Mouse (Mus musculus): ENCODE data around the gene D5Ertd579e. TPM values are rescaled to one million over a fixed set of nuclear protein-coding genes. Genes with fewer than 3 reads are reported as not detected.
"Not testable (repeated sequence)": the region's sequence is repeated elsewhere in the genome, so short reads cannot be mapped to it uniquely, and the experiment has no call there.

Gene D5Ertd579e
- polyA plus RNA-seq, 1 experiment from 2014 or later, result 17.9 TPM

GRCm38 (mm10) chr5:36674658-36675433 is 21.0 kb downstream of the D5Ertd579e start:
- no peak overlapping the region for H3K4me2 ChIP-seq
- no peaks in the 10 kb centered on the region for H3K27me3 ChIP-seq
- 71% methylated on average over 4 of the region's 4 CpGs for WGBS
- no peaks in the 10 kb centered on the region for H3K9me3 ChIP-seq
- no peak overlapping the region for H3K27ac ChIP-seq
- ATAC-seq (ENCODE audit: insufficient number of reproducible peaks, low FRiP score, low TSS enrichment, low read depth), result no peak
- H3K4me1 ChIP-seq, result peaks cover 10% of the 10 kb centered on the region; the same call in 1 of the 2 replicates
- H3K4me3 ChIP-seq, result no peak overlapping the region
- no peak overlapping the region for H3K9ac ChIP-seq
- peaks cover 12% of the 10 kb centered on the region for H3K36me3 ChIP-seq

DNA sequence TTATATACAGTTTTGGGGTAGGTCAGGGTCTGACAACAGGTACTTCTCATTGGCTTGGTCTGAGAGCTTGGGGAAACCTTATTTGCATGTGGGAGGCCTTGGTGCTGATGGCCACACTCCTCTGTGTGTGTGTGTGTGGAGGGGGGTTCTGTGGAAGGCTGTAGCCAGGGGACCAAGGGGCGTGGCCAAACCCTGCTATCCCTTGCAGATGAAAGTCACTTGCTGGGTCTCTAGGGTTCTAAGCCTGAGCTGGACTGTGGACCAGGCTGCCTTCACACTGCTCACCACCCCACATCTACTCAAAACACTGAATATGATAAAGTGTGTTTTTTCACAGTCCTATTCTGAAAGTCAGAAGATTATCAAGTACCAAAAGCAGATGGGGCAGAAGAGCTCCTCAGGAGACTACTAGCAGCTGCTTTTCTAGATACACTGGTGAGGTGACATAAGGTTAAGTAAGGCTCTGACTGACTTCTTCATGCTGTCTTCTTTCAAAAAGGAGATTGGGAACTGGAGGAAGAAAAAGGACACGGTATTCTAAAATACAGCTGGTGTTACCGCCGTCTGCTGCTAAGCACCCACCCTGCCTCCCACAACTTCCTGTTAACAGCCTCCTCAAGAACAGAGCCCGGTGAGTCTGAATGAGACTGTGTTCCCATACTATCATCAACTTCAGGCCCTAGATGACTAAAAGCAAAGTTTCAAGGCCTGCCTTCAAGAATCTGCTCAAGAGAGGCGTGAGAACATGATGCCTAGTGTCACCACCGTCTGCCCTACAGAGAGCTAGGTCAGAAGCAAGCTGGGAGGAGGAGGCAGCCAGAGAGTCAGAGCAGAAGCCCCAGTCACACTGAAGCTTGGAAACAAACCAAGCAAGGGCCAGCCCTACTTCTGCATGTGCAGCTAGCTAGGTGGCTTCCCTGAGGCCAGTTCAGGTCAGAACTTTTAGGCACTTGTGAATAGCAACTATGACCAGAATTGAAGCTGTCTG is 26.5 kb downstream of the D5Ertd579e start:
- H3K27me3 ChIP-seq, result no peaks in the 10 kb centered on the region
- no peak for ATAC-seq (ENCODE audit: insufficient number of reproducible peaks, low FRiP score, low TSS enrichment, low read depth)
- no peak overlapping the region for H3K9ac ChIP-seq
- H3K4me1 ChIP-seq, result no peaks in the 10 kb centered on the region
- H3K9me3 ChIP-seq, result no peaks in the 10 kb centered on the region
- no peak overlapping the region for H3K4me3 ChIP-seq
- H3K4me2 ChIP-seq, result no peak overlapping the region
- peaks cover 36% of the 10 kb centered on the region for H3K36me3 ChIP-seq
- H3K27ac ChIP-seq, result no peak overlapping the region
- 80% methylated on average over 7 of the region's 7 CpGs for WGBS

DNA sequence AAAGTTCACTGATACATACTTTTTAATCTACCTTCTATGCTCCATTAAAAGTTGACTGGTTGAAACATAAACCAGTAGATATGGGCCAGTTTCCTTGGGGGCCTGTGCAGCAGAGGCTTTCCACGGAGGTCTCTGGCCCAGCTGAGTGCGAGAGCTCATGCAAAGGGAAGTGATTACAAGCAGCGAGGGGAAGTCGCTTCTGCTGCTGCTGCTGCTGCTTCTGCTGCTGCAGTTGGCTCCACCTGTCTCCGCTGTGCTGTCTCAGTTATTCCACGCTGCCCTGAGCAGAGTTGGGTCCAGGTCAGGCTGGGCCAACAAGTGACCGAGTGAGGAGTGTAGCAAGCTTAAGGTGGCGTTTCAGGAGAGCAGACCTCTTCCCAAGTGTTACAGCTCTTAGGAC is 27.3 kb downstream of the D5Ertd579e start:
- Histone ChIP-seq H3K27me3 (no peaks in the 10 kb centered on the region), H3K4me1 (no peaks in the 10 kb centered on the region), H3K9ac (no peak overlapping the region), H3K4me2 (no peak overlapping the region), H3K36me3 (peaks cover 36% of the 10 kb centered on the region), H3K9me3 (no peaks in the 10 kb centered on the region), H3K4me3 (no peak overlapping the region), H3K27ac (no peak overlapping the region)
- 84% methylated on average over 8 of the region's 8 CpGs for WGBS
- no peak for ATAC-seq (ENCODE audit: insufficient number of reproducible peaks, low FRiP score, low TSS enrichment, low read depth)

GRCm38 (mm10) chr5:36667986-36668385 is 27.8 kb downstream of the D5Ertd579e start:
- not testable (repeated sequence) for H3K4me1 ChIP-seq; H3K9ac ChIP-seq; H3K27ac ChIP-seq; ATAC-seq (ENCODE audit: insufficient number of reproducible peaks, low FRiP score, low TSS enrichment, low read depth); H3K4me2 ChIP-seq; H3K4me3 ChIP-seq; H3K27me3 ChIP-seq; H3K9me3 ChIP-seq
- peaks cover 36% of the 10 kb centered on the region for H3K36me3 ChIP-seq
- 59% methylated on average over 2 of the region's 2 CpGs for WGBS

- ATAC-seq (ENCODE audit: insufficient number of reproducible peaks, low FRiP score, low TSS enrichment, low read depth), result no peak
- no peak overlapping the region for H3K9ac ChIP-seq
- peaks cover 32% of the 10 kb centered on the region for H3K36me3 ChIP-seq
- no peak overlapping the region for H3K27ac ChIP-seq
- no peaks in the 10 kb centered on the region for H3K9me3 ChIP-seq
- H3K4me3 ChIP-seq, result no peak overlapping the region
- H3K27me3 ChIP-seq, result no peaks in the 10 kb centered on the region
- no peaks in the 10 kb centered on the region for H3K4me1 ChIP-seq
- no peak overlapping the region for H3K4me2 ChIP-seq
- 81% methylated on average over 5 of the region's 5 CpGs for WGBS
Observed at GRCm38 (mm10) chr5:36667165-36667564, 28.7 kb downstream of the D5Ertd579e start.

- not testable (repeated sequence) for ATAC-seq (ENCODE audit: insufficient number of reproducible peaks, low FRiP score, low TSS enrichment, low read depth); H3K4me2 ChIP-seq; H3K9me3 ChIP-seq; H3K9ac ChIP-seq; H3K4me1 ChIP-seq; H3K27me3 ChIP-seq; H3K27ac ChIP-seq; H3K4me3 ChIP-seq
- WGBS, result 93% methylated on average over 2 of the region's 2 CpGs
- H3K36me3 ChIP-seq, result peaks cover 32% of the 10 kb centered on the region
Observed at GRCm38 (mm10) chr5:36666699-36667098, 29.1 kb downstream of the D5Ertd579e start.

DNA sequence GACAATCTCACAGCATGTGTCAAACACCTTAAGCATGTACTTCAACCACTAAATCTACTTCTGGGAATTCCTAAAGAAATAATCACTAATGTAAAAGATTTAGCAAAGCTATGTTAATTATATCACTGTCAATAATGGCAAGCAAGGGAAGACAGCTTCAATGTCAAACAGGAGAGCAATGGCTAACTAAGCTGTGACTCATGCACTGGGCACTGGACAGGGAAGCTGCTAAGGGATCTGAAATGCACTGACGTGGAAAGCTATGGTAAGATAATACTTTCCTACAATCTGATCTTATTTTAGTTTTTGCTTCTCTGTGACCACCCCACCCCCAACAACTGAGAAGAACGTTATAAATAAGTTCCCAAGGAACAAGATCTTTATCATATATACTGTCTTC is 32.5 kb downstream of the D5Ertd579e start:
- ATAC-seq (ENCODE audit: insufficient number of reproducible peaks, low FRiP score, low TSS enrichment, low read depth), result no peak
- WGBS, result 79% methylated on average over 2 of the region's 2 CpGs
- no peak overlapping the region for H3K4me2 ChIP-seq

DNA sequence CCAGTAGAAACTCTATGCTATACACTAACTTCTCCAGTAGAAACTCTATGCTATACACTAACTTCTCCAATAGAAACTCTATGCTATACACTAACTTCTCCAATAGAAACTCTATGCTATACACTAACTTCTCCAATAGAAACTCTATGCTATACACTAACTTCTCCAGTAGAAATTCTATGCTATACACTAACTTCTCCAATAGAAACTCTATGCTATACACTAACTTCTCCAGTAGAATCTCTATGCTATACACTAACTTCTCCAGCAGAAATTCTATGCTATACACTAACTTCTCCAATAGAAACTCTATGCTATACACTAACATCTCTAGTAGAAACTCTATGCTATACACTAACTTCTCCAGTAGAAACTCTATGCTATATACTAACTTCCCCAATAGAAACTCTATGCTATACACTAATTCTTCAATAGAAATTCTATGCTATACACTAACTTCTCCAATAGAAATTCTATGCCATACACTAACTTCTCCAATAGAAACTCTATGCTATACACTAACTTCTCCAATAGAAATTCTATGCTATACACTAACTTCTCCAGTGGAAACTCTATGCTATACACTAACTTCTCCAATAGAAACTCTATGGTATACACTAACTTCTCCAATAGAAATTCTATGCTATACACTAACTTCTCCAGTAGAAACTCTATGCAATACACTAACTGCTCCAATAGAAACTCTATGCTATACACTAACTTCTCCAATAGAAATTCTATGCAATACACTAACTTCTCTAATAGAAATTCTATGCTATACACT is 34.7 kb downstream of the D5Ertd579e start:
- not testable (repeated sequence) for H3K36me3 ChIP-seq; H3K9ac ChIP-seq; H3K27me3 ChIP-seq; H3K4me2 ChIP-seq; H3K9me3 ChIP-seq; ATAC-seq (ENCODE audit: insufficient number of reproducible peaks, low FRiP score, low TSS enrichment, low read depth); H3K4me1 ChIP-seq; H3K4me3 ChIP-seq; H3K27ac ChIP-seq

More for the DNA sequence above, 32.5 kb downstream of the D5Ertd579e start:
- Histone ChIP-seq H3K4me3 (no peak overlapping the region), H3K4me1 (no peaks in the 10 kb centered on the region), H3K27me3 (no peaks in the 10 kb centered on the region), H3K9ac (no peak overlapping the region), H3K27ac (no peak overlapping the region), H3K9me3 (no peaks in the 10 kb centered on the region), H3K36me3 (peaks cover 11% of the 10 kb centered on the region)

DNA sequence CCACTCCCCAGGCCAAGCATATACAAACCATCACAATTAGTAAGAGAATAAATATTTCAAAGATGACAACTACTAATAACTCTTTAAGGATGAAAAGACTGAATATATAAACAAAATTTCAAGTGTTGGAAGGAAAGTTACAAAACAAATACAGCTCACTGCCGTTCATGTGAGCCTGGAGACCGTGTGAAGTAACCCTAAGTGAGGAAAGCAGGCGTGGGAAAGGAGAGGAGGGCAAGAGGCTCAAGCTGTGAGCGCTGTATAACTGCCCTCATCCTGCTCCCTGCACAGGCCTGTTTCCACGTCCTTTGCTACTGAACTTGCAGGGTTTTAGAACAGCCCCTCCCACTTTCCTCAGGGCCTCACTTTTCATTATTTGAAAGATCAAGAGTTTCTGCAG is 70.2 kb downstream of the D5Ertd579e start:
- ATAC-seq (ENCODE audit: insufficient number of reproducible peaks, low FRiP score, low TSS enrichment, low read depth), result no peak
- H3K4me1 ChIP-seq, result no peaks in the 10 kb centered on the region
- H3K27me3 ChIP-seq, result no peaks in the 10 kb centered on the region
- H3K4me3 ChIP-seq, result no peak overlapping the region
- 74% methylated on average over 5 of the region's 5 CpGs for WGBS
- H3K27ac ChIP-seq, result no peak overlapping the region
- no peak overlapping the region for H3K4me2 ChIP-seq
- H3K9ac ChIP-seq, result no peak overlapping the region
- H3K36me3 ChIP-seq, result peaks cover 20% of the 10 kb centered on the region
- H3K9me3 ChIP-seq, result no peaks in the 10 kb centered on the region

DNA sequence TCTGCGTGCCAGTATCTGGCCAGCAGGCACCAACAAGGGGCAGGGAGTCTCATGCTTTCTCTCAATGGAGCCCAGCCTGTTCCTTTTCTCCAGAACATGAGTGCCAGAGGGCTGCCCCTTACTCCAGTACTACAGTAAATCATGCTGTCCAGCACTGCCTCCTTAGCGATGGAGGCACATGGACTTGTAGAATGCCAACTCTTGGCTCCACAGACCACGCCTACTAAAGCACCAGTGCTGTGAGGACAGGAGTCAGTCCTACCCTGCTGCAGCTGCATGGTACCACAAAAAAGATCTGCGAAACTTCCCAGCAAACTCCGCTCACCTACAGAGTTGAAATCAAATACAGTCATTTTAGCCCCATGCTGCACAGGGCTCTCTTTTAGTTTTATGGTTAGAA is 72.2 kb downstream of the D5Ertd579e start:
- Histone ChIP-seq H3K27me3 (no peaks in the 10 kb centered on the region), H3K9ac (no peak overlapping the region), H3K36me3 (peaks cover 14% of the 10 kb centered on the region; the same call in 1 of the 2 replicates), H3K4me1 (no peaks in the 10 kb centered on the region), H3K9me3 (no peaks in the 10 kb centered on the region), H3K4me2 (no peak overlapping the region), H3K4me3 (no peak overlapping the region), H3K27ac (no peak overlapping the region)
- no peak for ATAC-seq (ENCODE audit: insufficient number of reproducible peaks, low FRiP score, low TSS enrichment, low read depth)
- 90% methylated on average over 5 of the region's 5 CpGs for WGBS

- no peaks in the 10 kb centered on the region for H3K27me3 ChIP-seq
- no peaks in the 10 kb centered on the region for H3K9me3 ChIP-seq
- no peak overlapping the region for H3K4me3 ChIP-seq
- H3K9ac ChIP-seq, result no peak overlapping the region
- ATAC-seq (ENCODE audit: insufficient number of reproducible peaks, low FRiP score, low TSS enrichment, low read depth), result no peak
- no peak overlapping the region for H3K27ac ChIP-seq
- 78% methylated on average over 5 of the region's 5 CpGs for WGBS
- no peaks in the 10 kb centered on the region for H3K4me1 ChIP-seq
- peaks cover 24% of the 10 kb centered on the region for H3K36me3 ChIP-seq
- no peak overlapping the region for H3K4me2 ChIP-seq
Observed at GRCm38 (mm10) chr5:36621058-36621449, 74.8 kb downstream of the D5Ertd579e start.
